Mouse (Mus musculus) intestine, postnatal 0 days (tissue): ENCODE measurements at regions not wholly inside any gene's neighbourhood (a gene's known extent, or its start where the extent isn't known, plus 50 kb on each side); places are given as distances from the start of the nearest gene placed in this dataset.
A peak's percentile ranks its signal among the peaks of the same experiment; 100 is the strongest.

Experiments
- ATAC-seq: fragments of 200-750 bp; cut with Nextera tagmentation; 2 replicates; pipeline ENCODE4 v1.8.0; 2017; ENCODE audit warnings: mild to moderate bottlenecking, moderate TSS enrichment, moderate library complexity
- H3K27ac ChIP-seq: fragments of 300-500 bp; sonication (generic); 2 replicates; pipeline ENCODE4 v1.5.1; 2014; ENCODE audit warnings: mild to moderate bottlenecking, low read depth, low read length, moderate library complexity
- H3K27me3 ChIP-seq: fragments of 300-500 bp; sonication (generic); replicated peaks from 2 replicates; pipeline ENCODE4 v1.6.1; 2014; ENCODE audit warnings: low read length, mixed read lengths; ENCODE audit not compliant: control insufficient read depth, insufficient read depth
- H3K36me3 ChIP-seq: fragments of 300-500 bp; sonication (generic); 2 replicates; pipeline ENCODE4 v1.6.1; 2014; ENCODE audit warnings: mild to moderate bottlenecking, moderate library complexity; ENCODE audit not compliant: control insufficient read depth, insufficient read depth
- H3K4me1 ChIP-seq: fragments of 300-500 bp; sonication (generic); replicated peaks from 2 replicates; pipeline ENCODE4 v1.6.1; 2014; ENCODE audit warnings: antibody characterized with exemption, low read length, mixed read lengths; ENCODE audit not compliant: control insufficient read depth, insufficient read depth
- H3K4me2 ChIP-seq: fragments of 300-500 bp; sonication (generic); replicated peaks from 2 replicates; pipeline ENCODE4 v1.6.1; 2014; ENCODE audit warnings: low read depth, mild to moderate bottlenecking, moderate library complexity
- H3K4me3 ChIP-seq: fragments of 300-500 bp; sonication (generic); 2 replicates; pipeline ENCODE4 v1.5.1; 2014; ENCODE audit warnings: low read depth, low read length
- H3K9ac ChIP-seq: fragments of 300-500 bp; sonication (generic); 2 replicates; pipeline ENCODE4 v1.6.1; 2014; ENCODE audit warnings: mild to moderate bottlenecking, low read depth, low read length
- H3K9me3 ChIP-seq: fragments of 300-500 bp; sonication (generic); 2 replicates; pipeline ENCODE4 v1.6.1; 2016; ENCODE audit warnings: mixed run types; ENCODE audit not compliant: control insufficient read depth
- CTCF ChIP-seq: sonication (generic); IDR thresholded peaks from 2 replicates; pipeline ENCODE4 v1.5.1; 2016; ENCODE audit warnings: low read depth, mild to moderate bottlenecking, control low read depth, antibody characterized with exemption, moderate library complexity
- WGBS: fragments of 180-500 bp; shearing (Covaris S2); extraction: QIAGEN DNeasy Blood & Tissue Kit; methylation state at CpG from one replicate; pipeline ENCODE4 v1.1.7; 2014; 5-methylcytosine and 5-hydroxymethylcytosine counted together

GRCm38 (mm10) chrX:13224902-13225301 is 55.9 kb upstream of the Ddx3x start:
- Histone ChIP-seq H3K36me3 (no peaks in the 10 kb centered on the region), H3K4me3 (no peak overlapping the region), H3K4me1 (no peaks in the 10 kb centered on the region), H3K27me3 (no peaks in the 10 kb centered on the region), H3K9me3 (no peaks in the 10 kb centered on the region), H3K27ac (no peak overlapping the region), H3K4me2 (no peak overlapping the region), H3K9ac (no peak overlapping the region)
- 11% methylated on average over 3 of the region's 3 CpGs for WGBS
- ATAC-seq: no peak
- TF ChIP-seq CTCF: peak; percentile 72

GRCm38 (mm10) chrX:13226429-13226828 is 54.3 kb upstream of the Ddx3x start:
- TF ChIP-seq CTCF: no peak
- no peaks in the 10 kb centered on the region for H3K27me3 ChIP-seq
- no peak overlapping the region for H3K9ac ChIP-seq
- no peaks in the 10 kb centered on the region for H3K9me3 ChIP-seq
- no peak overlapping the region for H3K4me3 ChIP-seq
- WGBS: 71% methylated on average over 3 of the region's 3 CpGs
- no peak overlapping the region for H3K27ac ChIP-seq
- no peak overlapping the region for H3K4me2 ChIP-seq
- H3K4me1 ChIP-seq: no peaks in the 10 kb centered on the region
- no peak for ATAC-seq
- no peaks in the 10 kb centered on the region for H3K36me3 ChIP-seq

DNA sequence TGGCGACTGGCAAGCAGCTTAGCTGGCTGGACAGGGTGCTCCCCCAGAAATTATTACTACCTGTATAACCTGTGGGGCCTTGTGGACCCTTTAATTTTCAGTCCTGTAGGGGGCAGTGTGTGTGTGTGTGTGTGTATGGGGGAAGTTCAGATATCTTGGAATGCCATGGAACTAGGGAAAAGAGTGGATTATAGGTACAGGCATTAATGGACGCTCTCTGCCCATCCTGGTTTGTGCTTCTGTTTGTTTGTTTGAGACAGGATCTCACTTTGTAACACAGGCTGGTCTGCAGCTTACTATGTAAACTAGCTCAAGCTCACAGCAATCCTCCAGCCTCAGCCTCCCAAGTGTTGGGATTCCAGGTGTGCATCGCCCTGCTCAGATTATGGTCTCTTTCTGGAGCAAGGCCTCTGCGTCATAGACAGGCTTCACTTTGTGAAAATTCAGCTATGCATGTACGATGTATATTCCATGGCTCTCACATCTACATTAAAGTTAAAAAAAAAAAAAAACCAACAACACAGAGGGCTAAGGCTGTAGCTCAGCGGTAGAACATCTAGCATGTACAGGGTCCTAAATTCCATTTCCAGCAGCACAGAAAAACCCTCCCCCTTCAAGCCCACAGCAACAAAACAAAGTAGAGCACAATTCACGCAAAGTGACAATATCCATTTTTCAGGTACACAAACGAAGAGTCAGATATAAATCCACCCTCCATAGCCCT is 50.7 kb upstream of the Ddx3x start:
- H3K9ac ChIP-seq: peak overlapping the region; percentile 26; the same call in 1 of the 2 replicates
- ATAC-seq: peak; percentile 4; the same call in 1 of the 2 replicates
- no peaks in the 10 kb centered on the region for H3K27me3 ChIP-seq
- peak overlapping the region; percentile 59 for H3K4me2 ChIP-seq
- no peaks in the 10 kb centered on the region for H3K4me1 ChIP-seq
- no peaks in the 10 kb centered on the region for H3K36me3 ChIP-seq
- peak overlapping the region; percentile 32 for H3K4me3 ChIP-seq
- peak; percentile 78 for TF ChIP-seq CTCF
- 28% methylated on average over 8 of the region's 8 CpGs for WGBS
- peak overlapping the region; percentile 57 for H3K27ac ChIP-seq
- no peaks in the 10 kb centered on the region for H3K9me3 ChIP-seq

DNA sequence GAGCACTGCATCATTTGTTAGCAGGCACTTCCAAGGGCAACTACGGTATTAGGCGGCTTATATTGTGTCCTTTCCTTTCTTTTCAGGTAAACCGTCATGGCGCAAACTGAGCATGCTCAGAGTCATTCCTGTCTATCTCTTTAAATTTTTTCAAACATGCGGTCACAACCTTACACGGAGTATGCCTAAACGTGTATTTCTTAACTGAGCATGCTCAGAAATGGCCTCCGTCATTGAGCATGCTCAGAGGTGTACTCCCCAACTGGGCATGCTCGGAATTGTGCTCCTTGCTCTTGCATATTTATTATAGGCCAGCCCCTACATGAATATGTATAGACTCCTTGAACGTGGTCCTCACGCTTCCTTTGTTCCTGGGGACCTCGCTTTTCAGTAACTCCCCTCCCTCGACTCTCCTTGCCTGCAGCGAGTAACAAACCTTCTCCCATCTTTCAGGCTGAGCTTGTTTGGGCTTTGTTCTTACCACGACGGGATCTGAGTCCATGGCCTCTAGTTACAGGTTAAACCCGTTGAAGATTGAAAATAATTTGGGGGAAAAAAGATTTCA is 50.1 kb upstream of the Ddx3x start:
- H3K27ac ChIP-seq: peak overlapping the region; percentile 57
- peak; percentile 92 for ATAC-seq
- WGBS: 11% methylated on average over 17 of the region's 17 CpGs
- peak overlapping the region; percentile 59 for H3K4me2 ChIP-seq
- no peaks in the 10 kb centered on the region for H3K36me3 ChIP-seq
- no peaks in the 10 kb centered on the region for H3K9me3 ChIP-seq
- peak overlapping the region; percentile 26; the same call in 1 of the 2 replicates for H3K9ac ChIP-seq
- H3K4me3 ChIP-seq: peak overlapping the region; percentile 32
- H3K4me1 ChIP-seq: no peaks in the 10 kb centered on the region
- H3K27me3 ChIP-seq: no peaks in the 10 kb centered on the region
- peak; percentile 23 for TF ChIP-seq CTCF
